Mouse (Mus musculus) olfactory bulb, adult 2 months (tissue): ENCODE results near the gene Map2k2.

Source experiments
- CTCF ChIP-seq: fragments of 200-500 bp; IDR thresholded peaks from 2 replicates; pipeline ENCODE4 v1.5.1; 2012; ENCODE audit warnings: low read depth, mild to moderate bottlenecking, low read length, moderate library complexity; ENCODE audit not compliant: insufficient read depth
- POLR2A ChIP-seq: fragments of 200-500 bp; IDR thresholded peaks from 2 replicates; pipeline ENCODE4 v1.6.1; 2012; ENCODE audit warnings: mild to moderate bottlenecking, low read depth, low read length, moderate library complexity; ENCODE audit not compliant: insufficient read depth

GRCm38 (mm10) chr10:81140005-81140404, 34.3 kb downstream of the Map2k2 start:
- TF ChIP-seq CTCF (no peak), POLR2A (no peak)
